Mouse (Mus musculus) small intestine, adult 2 months (tissue): Measurements from ENCODE around the gene Iqschfp.

Experiments used
- CTCF ChIP-seq: fragments of 200-500 bp; IDR thresholded peaks from 2 replicates; pipeline ENCODE4 v1.5.1; 2012; ENCODE audit warnings: low read depth, mild to moderate bottlenecking, control low read depth, inconsistent platforms, low read length, moderate library complexity, mixed read lengths; ENCODE audit not compliant: insufficient replicate concordance, insufficient read length; ENCODE audit errors: extremely low read depth
- POLR2A ChIP-seq: fragments of 200-500 bp; IDR thresholded peaks from 2 replicates; pipeline ENCODE4 v1.6.1; 2012; ENCODE audit warnings: low read depth, mild to moderate bottlenecking, control low read depth, inconsistent platforms, low read length, moderate library complexity

GRCm38 (mm10) chr3:68250589-68250988 lies 358.6 kb downstream of the Iqschfp start:
- TF ChIP-seq CTCF, result no peak
- TF ChIP-seq POLR2A, result no peak
